Mouse (Mus musculus): ENCODE measurements around the gene Cyba. TPM values are rescaled to one million over a fixed set of nuclear protein-coding genes. Genes with fewer than 3 reads are reported as not detected.
A peak's percentile ranks its signal among the peaks of the same experiment; 100 is the strongest.

The Cyba gene
- total and polyA plus RNA-seq, 3 experiments = 321 to 344 (median 338) TPM

- H3K4me3 ChIP-seq (ENCODE audit: control insufficient read depth in 1 of 2, insufficient read depth in 1 of 2, low read depth in 2 of 2, low read length in 2 of 2) = no peak overlapping the region
- peak; percentile 78 for DNase-seq (ENCODE audit: low read depth, low spot score)
- peak overlapping the region; percentile 49 for H3K27ac ChIP-seq (ENCODE audit: control insufficient read depth, low read depth, low read length)
- no peaks in the 10 kb centered on the region for H3K27me3 ChIP-seq (ENCODE audit: control insufficient read depth in 1 of 2, insufficient read depth in 2 of 2, low read length in 2 of 2)
- no peaks in the 10 kb centered on the region for H3K9me3 ChIP-seq (replicated peaks; ENCODE audit: insufficient read depth, low read length)
- TF ChIP-seq MXI1 (IDR thresholded peaks at IDR 0.05; ENCODE audit: low read depth, low read length) (no peak), MEF2A (IDR thresholded peaks at IDR 0.05; ENCODE audit: extremely low read depth, insufficient replicate concordance, low read depth, low read length, poor library complexity, severe bottlenecking) (no peak), MYB (IDR thresholded peaks at IDR 0.05; ENCODE audit: low read depth, low read length) (no peak), SIN3A (IDR thresholded peaks at IDR 0.05; ENCODE audit: low read length) (0 out of 2 replicates have a peak, but pooled peaks have one; percentile 14), EP300 (IDR thresholded peaks at IDR 0.05; ENCODE audit: low read depth in 1 of 2, low read length in 2 of 2) (no peak), ELF1 (IDR thresholded peaks at IDR 0.05; ENCODE audit: low read depth, low read length) (no peak), POLR2A (IDR thresholded peaks at IDR 0.05; ENCODE audit: control insufficient read depth in 1 of 2, insufficient read depth in 1 of 2, low read depth in 1 of 2, low read length in 2 of 2, poor library complexity in 1 of 2) (peak in 1 of 2 experiments; percentile 28; a peak in 1 of 4 replicates), GATA1 (IDR thresholded peaks at IDR 0.05; ENCODE audit: low read depth, low read length) (no peak), ETS1 (IDR thresholded peaks at IDR 0.05; ENCODE audit: low read depth, low read length) (0 out of 2 replicates have a peak, but pooled peaks have one; percentile 23), ZC3H11A (IDR thresholded peaks at IDR 0.05; ENCODE audit: low read depth, low read length) (no peak), SMC3 (IDR thresholded peaks at IDR 0.05; ENCODE audit: low read depth, low read length) (no peak)
- peaks cover 10 to 34% of the 10 kb centered on the region in 2 experiments for H3K4me1 ChIP-seq (ENCODE audit: control insufficient read depth in 1 of 2, insufficient read depth in 2 of 2, low read length in 2 of 2)
- 0 out of 2 replicates have a peak overlapping the region, but pooled peaks have one; percentile 3 for H3K9ac ChIP-seq (ENCODE audit: control insufficient read depth, low read depth, low read length, poor library complexity, severe bottlenecking)
- H3K79me2 ChIP-seq (ENCODE audit: control insufficient read depth, insufficient read depth, low read length, poor library complexity) = peaks cover 26% of the 10 kb centered on the region
- H3K36me3 ChIP-seq (ENCODE audit: control insufficient read depth in 1 of 2, insufficient read depth in 2 of 2, low read length in 2 of 2) = peaks cover 0 to 27% of the 10 kb centered on the region in 2 experiments; a peak in 2 of 4 replicates
These were observed 2.6 kb downstream of the Cyba start for GRCm38 (mm10) chr8:122430058-122430636.

DNA sequence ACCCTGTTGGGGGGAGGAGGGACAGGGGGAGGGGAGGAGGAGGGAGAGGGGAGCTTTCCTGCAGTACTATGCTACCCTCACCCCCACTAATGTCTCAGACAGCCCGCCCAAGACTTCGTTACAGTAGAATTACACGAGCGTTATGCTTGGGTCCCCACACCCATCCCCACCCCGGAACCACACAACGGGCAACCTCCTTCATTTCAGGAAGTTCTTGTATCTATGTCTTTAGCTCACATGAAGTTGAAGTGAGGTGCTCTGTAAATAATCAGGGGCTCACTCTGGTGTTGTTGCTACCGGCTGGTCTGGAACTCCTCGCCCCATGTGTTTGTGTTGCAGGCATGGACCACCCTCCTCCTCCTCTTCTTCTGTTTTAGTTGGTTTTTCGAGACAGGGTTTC, 4.6 kb downstream of the Cyba start:
- Histone ChIP-seq H3K79me2 (ENCODE audit: control insufficient read depth, insufficient read depth, low read length, poor library complexity) (peaks cover 26% of the 10 kb centered on the region), H3K9me3 (replicated peaks; ENCODE audit: insufficient read depth, low read length) (no peaks in the 10 kb centered on the region), H3K36me3 (ENCODE audit: control insufficient read depth in 1 of 2, insufficient read depth in 2 of 2, low read length in 2 of 2) (peaks cover 0 to 27% of the 10 kb centered on the region in 2 experiments; a peak in 2 of 4 replicates), H3K27ac (ENCODE audit: control insufficient read depth, low read depth, low read length) (peak overlapping the region; percentile 80), H3K4me1 (ENCODE audit: control insufficient read depth in 1 of 2, insufficient read depth in 2 of 2, low read length in 2 of 2) (peaks cover 10 to 34% of the 10 kb centered on the region in 2 experiments), H3K4me3 (ENCODE audit: control insufficient read depth in 1 of 2, insufficient read depth in 1 of 2, low read depth in 2 of 2, low read length in 2 of 2) (peak overlapping the region in 1 of 2 experiments; percentile 12; a peak in 1 of 4 replicates), H3K9ac (ENCODE audit: control insufficient read depth, low read depth, low read length, poor library complexity, severe bottlenecking) (peak overlapping the region; percentile 56), H3K27me3 (ENCODE audit: control insufficient read depth in 1 of 2, insufficient read depth in 2 of 2, low read length in 2 of 2) (no peaks in the 10 kb centered on the region)
- peak; percentile 82 for DNase-seq (ENCODE audit: low read depth, low spot score)
- TF ChIP-seq POLR2AphosphoS2 (IDR thresholded peaks at IDR 0.05; ENCODE audit: low read length) = no peak
- peak; percentile 79 for TF ChIP-seq ELF1 (IDR thresholded peaks at IDR 0.05; ENCODE audit: low read depth, low read length)
- TF ChIP-seq HCFC1 (IDR thresholded peaks at IDR 0.05; ENCODE audit: low read depth, low read length) = peak; percentile 66
- no peak for TF ChIP-seq KAT2A (conservative IDR thresholded peaks at IDR 0.05; ENCODE audit: low read depth, low read length)
- TF ChIP-seq EP300 (IDR thresholded peaks at IDR 0.05; ENCODE audit: low read depth in 1 of 2, low read length in 2 of 2) = peak; percentile 17 to 82; a peak in 2 of 4 replicates
- no peak for TF ChIP-seq UBTF (IDR thresholded peaks at IDR 0.05; ENCODE audit: borderline replicate concordance, insufficient read depth, low read depth, low read length)
- TF ChIP-seq JUND (IDR thresholded peaks at IDR 0.05; ENCODE audit: low read depth, low read length) = no peak
- peak; percentile 86 for TF ChIP-seq SIN3A (IDR thresholded peaks at IDR 0.05; ENCODE audit: low read length)
- TF ChIP-seq NELFE (IDR thresholded peaks at IDR 0.05; ENCODE audit: low read depth, low read length) = peak; percentile 17; the same call in 1 of the 2 replicates
- TF ChIP-seq MYB (IDR thresholded peaks at IDR 0.05; ENCODE audit: low read depth, low read length) = 0 out of 2 replicates have a peak, but pooled peaks have one; percentile 33
- no peak for TF ChIP-seq NRF1 (IDR thresholded peaks at IDR 0.05; ENCODE audit: insufficient read depth, low read depth, low read length, poor library complexity, severe bottlenecking)
- no peak for TF ChIP-seq E2F4 (IDR thresholded peaks at IDR 0.05; ENCODE audit: borderline replicate concordance, low read depth, low read length)
- TF ChIP-seq TBP (IDR thresholded peaks at IDR 0.05; ENCODE audit: low read depth, low read length) = 0 out of 2 replicates have a peak, but pooled peaks have one; percentile 39
- peak; percentile 24; the same call in 1 of the 2 replicates for TF ChIP-seq CHD2 (IDR thresholded peaks at IDR 0.05; ENCODE audit: low read length)
- no peak for TF ChIP-seq ZC3H11A (IDR thresholded peaks at IDR 0.05; ENCODE audit: low read depth, low read length)
- TF ChIP-seq TAL1 (IDR thresholded peaks at IDR 0.05; ENCODE audit: low read length) = no peak
- peak; percentile 36; the same call in 1 of the 2 replicates for TF ChIP-seq MAZ (IDR thresholded peaks at IDR 0.05; ENCODE audit: low read depth, low read length)
- TF ChIP-seq GATA1 (IDR thresholded peaks at IDR 0.05; ENCODE audit: low read depth, low read length) = no peak
- TF ChIP-seq MYC (IDR thresholded peaks at IDR 0.05; ENCODE audit: low read depth, low read length) = 0 out of 2 replicates have a peak, but pooled peaks have one; percentile 68
- TF ChIP-seq RAD21 (IDR thresholded peaks at IDR 0.05; ENCODE audit: low read depth, low read length) = no peak
- TF ChIP-seq CTCF (IDR thresholded peaks at IDR 0.05 in 2 of 3, conservative IDR thresholded peaks at IDR 0.05 in 1 of 3; ENCODE audit: control insufficient read depth in 1 of 3, insufficient read depth in 1 of 3, low read depth in 2 of 3, low read length in 3 of 3, poor library complexity in 1 of 3, severe bottlenecking in 1 of 3) = no peak
- TF ChIP-seq ETS1 (IDR thresholded peaks at IDR 0.05; ENCODE audit: low read depth, low read length) = peak; percentile 62; the same call in 1 of the 2 replicates
- TF ChIP-seq MAFK (IDR thresholded peaks at IDR 0.05; ENCODE audit: borderline replicate concordance, low read depth, low read length) = no peak
- TF ChIP-seq ZNF384 (IDR thresholded peaks at IDR 0.05; ENCODE audit: low read depth, low read length) = no peak
- no peak for TF ChIP-seq SMC3 (IDR thresholded peaks at IDR 0.05; ENCODE audit: low read depth, low read length)

Measured in MEL (cell line).